Mouse (Mus musculus): ENCODE results near the gene Pappa2.

Gene Pappa2

GRCm38 (mm10) chr1:158897339-158897738, 83.0 kb downstream of the Pappa2 start:
- no peak for DNase-seq

GRCm38 (mm10) chr1:158894441-158894840, 85.8 kb downstream of the Pappa2 start:
- DNase-seq: no peak

- DNase-seq: peak in 1 of 2 experiments; percentile 13
These were observed 104.8 kb downstream of the Pappa2 start for GRCm38 (mm10) chr1:158875487-158875886.

- DNase-seq: no peak
These were observed 105.7 kb downstream of the Pappa2 start for GRCm38 (mm10) chr1:158874552-158875077.

- no peak for DNase-seq
These were observed 106.7 kb downstream of the Pappa2 start for GRCm38 (mm10) chr1:158873631-158874030.

- DNase-seq: no peak
These were observed 108.9 kb downstream of the Pappa2 start for GRCm38 (mm10) chr1:158871401-158871800.

- DNase-seq: no peak
These were observed 120.1 kb downstream of the Pappa2 start for GRCm38 (mm10) chr1:158860190-158860589.

GRCm38 (mm10) chr1:158853936-158854882, 126.1 kb downstream of the Pappa2 start:
- DNase-seq: no peak

- DNase-seq: no peak
These were observed 127.3 kb downstream of the Pappa2 start for GRCm38 (mm10) chr1:158852836-158853567.

- no peak for DNase-seq
These were observed 129.8 kb downstream of the Pappa2 start for GRCm38 (mm10) chr1:158850459-158850858.

GRCm38 (mm10) chr1:158844604-158845003, 135.7 kb downstream of the Pappa2 start:
- peak; percentile 3 to 4 for DNase-seq

GRCm38 (mm10) chr1:158837151-158837550, 143.1 kb downstream of the Pappa2 start:
- DNase-seq: no peak

GRCm38 (mm10) chr1:158830152-158830551, 150.1 kb downstream of the Pappa2 start:
- no peak for DNase-seq

- DNase-seq: no peak
These were observed 152.4 kb downstream of the Pappa2 start for GRCm38 (mm10) chr1:158827931-158828330.

GRCm38 (mm10) chr1:158819676-158820075, 160.6 kb downstream of the Pappa2 start:
- DNase-seq: no peak

GRCm38 (mm10) chr1:158816479-158816878, 163.8 kb downstream of the Pappa2 start:
- no peak for DNase-seq

- DNase-seq: no peak
These were observed 168.4 kb downstream of the Pappa2 start for GRCm38 (mm10) chr1:158811887-158812286.

- peak; percentile 52 to 53 for DNase-seq
These were observed 204.8 kb downstream of the Pappa2 start for GRCm38 (mm10) chr1:158775486-158775885.

GRCm38 (mm10) chr1:158773102-158773501, 207.2 kb downstream of the Pappa2 start:
- DNase-seq: no peak

GRCm38 (mm10) chr1:158770756-158771155, 209.5 kb downstream of the Pappa2 start:
- DNase-seq: peak in 1 of 2 experiments; percentile 32

- DNase-seq: peak; percentile 6 to 38
These were observed 210.1 kb downstream of the Pappa2 start for GRCm38 (mm10) chr1:158770036-158770655.

- no peak for DNase-seq
These were observed 214.4 kb downstream of the Pappa2 start for GRCm38 (mm10) chr1:158765842-158766241.

- no peak for DNase-seq
These were observed 215.6 kb downstream of the Pappa2 start for GRCm38 (mm10) chr1:158764727-158765126.
